Mouse (Mus musculus) T-cell, adult 66 days (primary cell): ENCODE measurements around the gene Mcrs1. TPM values are rescaled to one million over a fixed set of nuclear protein-coding genes. Genes with fewer than 3 reads are reported as not detected.

Experiments used
- total RNA-seq, 2 experiments: library from RNA; stranded (reverse); gene quantifications; 3 replicates in 1 of 2; 4 replicates in 1 of 2; pipeline ENCODE4 v1.2.4; 2023

The Mcrs1 gene
- 100 to 1,000 TPM; 102 to 126 TPM for total RNA-seq

GRCm38 (mm10) chr15:99251626-99252380 lies at the start of gene Mcrs1:
Gene Mcrs1, minus strand, starts transcription at chr15:99251961.

GRCm38 (mm10) chr15:99295484-99295981 lies 43.8 kb upstream of the Mcrs1 start, which contains the start of gene Fam186b:
Gene Fam186b, minus strand, starts transcription at chr15:99295888.

GRCm38 (mm10) chr15:99294813-99295374 lies 43.1 kb upstream of the Mcrs1 start, which contains the start of gene Prpf40b:
Gene Prpf40b, plus strand, starts transcription at chr15:99295087.

GRCm38 (mm10) chr15:99224208-99224911 lies 27.4 kb downstream of the Mcrs1 start, which contains the start of gene Kcnh3:
Gene Kcnh3, plus strand, starts transcription at chr15:99224861.

Other genes starting within 250 kb of the Mcrs1 start
- gene Tuba1c, start 222.1 kb downstream of the Mcrs1 start, total RNA-seq: 10 to 100 TPM; 75.8 to 86.6 TPM
- not detected for gene Prph, start 196.8 kb downstream of the Mcrs1 start, total RNA-seq
- gene Troap, start 177.4 kb downstream of the Mcrs1 start, total RNA-seq: 1 to 10 TPM; 3.0 to 3.2 TPM
- not detected for gene C1ql4, start 164.1 kb downstream of the Mcrs1 start, total RNA-seq
- gene Dnajc22, start 158.8 kb downstream of the Mcrs1 start, total RNA-seq: not detected
- not detected for gene Spats2, start 126.0 kb downstream of the Mcrs1 start, total RNA-seq
- 1 to 10 TPM; 3.9 to 8.3 TPM for gene Kcnh3, start 27.1 kb downstream of the Mcrs1 start, total RNA-seq
- 10 to 100 TPM; 18.6 to 20.2 TPM for gene Prpf40b, start 43.1 kb upstream of the Mcrs1 start, total RNA-seq
- gene Fam186b, start 43.9 kb upstream of the Mcrs1 start, total RNA-seq: not detected
- gene Fmnl3, start 118.5 kb upstream of the Mcrs1 start, total RNA-seq: 10 to 100 TPM; 40.2 to 41.7 TPM
- 100 to 1,000 TPM; 413 to 426 TPM for gene Tmbim6, start 140.9 kb upstream of the Mcrs1 start, total RNA-seq
- gene Nckap5l, start 205.8 kb upstream of the Mcrs1 start, total RNA-seq: 10 to 100 TPM; 44.1 to 45.4 TPM
- gene Bcdin3d, start 222.8 kb upstream of the Mcrs1 start, total RNA-seq: 10 to 100 TPM in 1 of 2 experiments, 1 to 10 TPM in 1; 9.6 to 10.7 TPM